Mouse (Mus musculus) hindbrain, postnatal 0 days (tissue): ENCODE results near the gene Ndrg3. TPM values are rescaled to one million over a fixed set of nuclear protein-coding genes. Genes with fewer than 3 reads are reported as not detected.
"Not testable (repeated sequence)": the region's sequence is repeated elsewhere in the genome, so short reads cannot be mapped to it uniquely, and the experiment has no call there.

ENCODE experiments used
- ATAC-seq: fragments of 200-750 bp; cut with Nextera tagmentation; 2 replicates; pipeline ENCODE4 v1.8.0; 2017; ENCODE audit warnings: mild to moderate bottlenecking, moderate TSS enrichment, moderate library complexity
- DNase-seq: peaks from one replicate; pipeline ENCODE4 v3.0.0-alpha.2; 2015; ENCODE audit warnings: low spot score
- H3K27ac ChIP-seq: fragments of 300-500 bp; sonication (generic); 2 replicates; pipeline ENCODE4 v1.5.1; 2014; ENCODE audit warnings: mild to moderate bottlenecking
- H3K27me3 ChIP-seq: fragments of 300-500 bp; sonication (generic); 2 replicates; pipeline ENCODE4 v1.6.1; 2014; ENCODE audit warnings: low read length, mixed read lengths; ENCODE audit not compliant: insufficient read depth
- H3K36me3 ChIP-seq: fragments of 300-500 bp; sonication (generic); 2 replicates; pipeline ENCODE4 v1.6.1; 2014; ENCODE audit warnings: low read length, mixed read lengths; ENCODE audit not compliant: insufficient read depth
- H3K4me1 ChIP-seq: fragments of 300-500 bp; sonication (generic); 2 replicates; pipeline ENCODE4 v1.6.1; 2014; ENCODE audit warnings: antibody characterized with exemption, low read length, mixed read lengths; ENCODE audit not compliant: insufficient read depth
- H3K4me2 ChIP-seq: fragments of 300-500 bp; sonication (generic); 2 replicates; pipeline ENCODE4 v1.6.1; 2014; ENCODE audit warnings: low read depth, mild to moderate bottlenecking, low read length, moderate library complexity, mixed read lengths
- H3K4me3 ChIP-seq: fragments of 300-500 bp; sonication (generic); 2 replicates; pipeline ENCODE4 v1.5.1; 2014; ENCODE audit warnings: low read length
- H3K9ac ChIP-seq: fragments of 300-500 bp; sonication (generic); replicated peaks from 2 replicates; pipeline ENCODE4 v1.6.1; 2014; ENCODE audit warnings: mild to moderate bottlenecking, low read length, moderate library complexity, mixed read lengths
- H3K9me3 ChIP-seq: fragments of 300-500 bp; sonication (generic); 2 replicates; pipeline ENCODE4 v1.6.1; 2016; ENCODE audit warnings: low read length, mixed read lengths
- CTCF ChIP-seq: IDR thresholded peaks from 2 replicates; pipeline ENCODE4 v1.5.1; 2016; ENCODE audit warnings: antibody characterized with exemption, control low read depth, low read depth
- WGBS: fragments of 180-500 bp; shearing (Covaris S2); extraction: QIAGEN DNeasy Blood & Tissue Kit; methylation state at CpG from one replicate; pipeline ENCODE4 v1.1.7; 2014; 5-methylcytosine and 5-hydroxymethylcytosine counted together
- polyA plus RNA-seq: library from polyadenylated mRNA; unstranded; fragments of >200 nt; fragmentation: Nextera tagmentation; extraction: Ambion mirVana; gene quantifications from 2 replicates; pipeline ENCODE4 v1.2.1, GENCODE M21; 2015
- total RNA-seq: library from RNA; depleted of rRNA; stranded (reverse); fragments of >200 nt; gene quantifications from 2 replicates; pipeline ENCODE4 v1.2.3, GENCODE M21; 2014

The Ndrg3 gene
- total and polyA plus RNA-seq, 2 experiments from 2014 or later = 167 to 183 TPM

DNA sequence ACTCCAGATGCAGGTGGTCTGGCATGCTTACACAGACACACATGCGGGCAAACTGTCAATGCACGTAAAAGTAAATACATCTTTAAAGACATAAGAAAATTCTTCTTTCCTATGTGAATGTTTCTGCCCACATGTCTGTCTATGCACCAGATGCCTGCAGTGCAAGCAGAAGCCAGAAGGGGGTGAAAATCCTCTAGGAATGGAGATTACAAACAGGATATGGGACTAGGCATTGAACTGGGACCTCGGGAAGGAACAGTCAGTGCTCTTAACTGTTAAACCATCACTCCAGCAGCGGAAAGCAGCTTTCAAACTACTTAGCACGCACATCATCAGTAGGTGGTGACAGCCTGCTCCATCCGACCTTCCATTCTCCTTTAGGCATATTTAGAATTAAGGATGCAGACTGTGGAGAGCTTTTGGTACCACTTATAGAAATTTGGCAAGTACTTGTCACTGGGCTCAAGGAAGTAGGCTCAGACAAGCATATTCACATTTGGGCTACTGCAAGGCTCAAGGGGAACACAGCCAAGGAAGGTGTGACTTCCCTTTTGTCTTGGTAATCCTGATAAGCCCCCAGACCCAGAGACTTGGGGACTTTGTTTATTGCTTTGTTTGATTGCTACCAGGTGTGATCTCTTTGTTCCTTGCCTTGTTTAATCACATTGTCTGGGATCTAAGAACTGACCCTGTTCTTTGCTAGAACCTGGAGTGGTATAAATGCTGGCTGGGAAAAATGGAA lies 86.7 kb downstream of the Ndrg3 start:
- no peak overlapping the region for H3K4me3 ChIP-seq
- DNase-seq (peak; percentile 64), ATAC-seq (no peak)
- no peak overlapping the region for H3K4me2 ChIP-seq
- no peaks in the 10 kb centered on the region for H3K4me1 ChIP-seq
- H3K9ac ChIP-seq = no peak overlapping the region
- no peaks in the 10 kb centered on the region for H3K9me3 ChIP-seq
- TF ChIP-seq CTCF = peak; percentile 82
- 34% methylated on average over 6 of the region's 6 CpGs for WGBS
- H3K27ac ChIP-seq = no peak overlapping the region
- H3K36me3 ChIP-seq = no peaks in the 10 kb centered on the region
- no peaks in the 10 kb centered on the region for H3K27me3 ChIP-seq

- WGBS = 46% methylated on average over 2 of the region's 2 CpGs
- H3K4me3 ChIP-seq = no peak overlapping the region
- no peaks in the 10 kb centered on the region for H3K4me1 ChIP-seq
- TF ChIP-seq CTCF = peak; percentile 57
- no peak overlapping the region for H3K27ac ChIP-seq
- H3K9ac ChIP-seq = no peak overlapping the region
- H3K27me3 ChIP-seq = no peaks in the 10 kb centered on the region
- H3K36me3 ChIP-seq = no peaks in the 10 kb centered on the region
- no peak overlapping the region for H3K4me2 ChIP-seq
- no peak for ATAC-seq
- no peak for DNase-seq
- no peaks in the 10 kb centered on the region for H3K9me3 ChIP-seq
Measured at GRCm38 (mm10) chr2:156903367-156903766, 88.5 kb downstream of the Ndrg3 start.

DNA sequence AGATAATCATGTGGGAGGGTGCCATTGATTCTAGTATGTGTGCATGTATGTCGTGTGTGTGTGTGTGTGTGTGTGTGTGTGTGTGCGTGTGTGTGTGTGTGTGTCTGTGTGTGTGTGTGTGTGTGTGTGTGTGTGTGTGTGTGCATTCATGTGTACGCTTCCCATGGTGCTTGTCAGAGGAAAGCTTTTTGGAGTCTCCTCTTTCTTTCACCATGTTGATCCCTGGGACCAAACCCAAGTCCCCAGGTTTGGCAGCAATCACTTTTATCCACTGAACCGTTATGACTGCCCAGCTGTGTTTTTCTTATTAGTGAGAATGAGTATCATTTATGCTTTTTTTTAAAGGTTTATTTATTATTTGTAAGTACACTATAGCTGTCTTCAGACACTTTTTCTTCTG lies 89.4 kb downstream of the Ndrg3 start:
- not testable (repeated sequence) for ATAC-seq, H3K4me2 ChIP-seq, H3K9me3 ChIP-seq, H3K27me3 ChIP-seq, DNase-seq, H3K9ac ChIP-seq, H3K27ac ChIP-seq, H3K4me3 ChIP-seq, H3K36me3 ChIP-seq, H3K4me1 ChIP-seq
- WGBS = 59% methylated on average over 4 of the region's 4 CpGs

DNA sequence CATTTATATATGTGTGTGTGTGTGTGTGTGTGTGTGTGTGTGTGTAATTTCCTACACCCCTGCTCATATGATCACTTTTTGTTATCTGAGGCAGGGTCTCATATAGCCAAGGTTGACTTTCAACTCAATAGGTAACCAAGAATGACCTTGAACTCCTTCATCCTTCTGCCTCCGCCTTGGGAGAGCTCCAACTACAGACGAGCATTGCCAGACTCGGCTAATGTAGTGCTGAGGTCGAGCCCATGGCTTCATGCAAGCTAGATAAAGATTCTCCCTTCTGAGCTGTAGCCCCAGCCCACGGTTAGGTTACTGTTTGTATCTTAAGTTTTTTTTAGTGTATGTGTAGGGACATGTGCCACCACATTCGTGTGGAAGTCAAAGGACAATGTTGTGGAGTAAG lies 90.0 kb downstream of the Ndrg3 start:
- no peaks in the 10 kb centered on the region for H3K4me1 ChIP-seq
- no peak overlapping the region for H3K9ac ChIP-seq
- no peak overlapping the region for H3K27ac ChIP-seq
- H3K4me2 ChIP-seq = no peak overlapping the region
- H3K36me3 ChIP-seq = no peaks in the 10 kb centered on the region
- WGBS = 68% methylated on average over 6 of the region's 6 CpGs
- H3K4me3 ChIP-seq = no peak overlapping the region
- no peaks in the 10 kb centered on the region for H3K9me3 ChIP-seq
- no peaks in the 10 kb centered on the region for H3K27me3 ChIP-seq
- no peak for ATAC-seq
- no peak for TF ChIP-seq CTCF
- DNase-seq = no peak

GRCm38 (mm10) chr2:156901344-156901743 lies 90.5 kb downstream of the Ndrg3 start:
- Histone ChIP-seq H3K27ac (no peak overlapping the region), H3K9ac (no peak overlapping the region), H3K27me3 (no peaks in the 10 kb centered on the region), H3K4me2 (no peak overlapping the region), H3K4me1 (no peaks in the 10 kb centered on the region), H3K4me3 (no peak overlapping the region), H3K36me3 (no peaks in the 10 kb centered on the region), H3K9me3 (no peaks in the 10 kb centered on the region)
- TF ChIP-seq CTCF = no peak
- 64% methylated on average over 2 of the region's 2 CpGs for WGBS
- no peak for DNase-seq
- ATAC-seq = no peak

DNA sequence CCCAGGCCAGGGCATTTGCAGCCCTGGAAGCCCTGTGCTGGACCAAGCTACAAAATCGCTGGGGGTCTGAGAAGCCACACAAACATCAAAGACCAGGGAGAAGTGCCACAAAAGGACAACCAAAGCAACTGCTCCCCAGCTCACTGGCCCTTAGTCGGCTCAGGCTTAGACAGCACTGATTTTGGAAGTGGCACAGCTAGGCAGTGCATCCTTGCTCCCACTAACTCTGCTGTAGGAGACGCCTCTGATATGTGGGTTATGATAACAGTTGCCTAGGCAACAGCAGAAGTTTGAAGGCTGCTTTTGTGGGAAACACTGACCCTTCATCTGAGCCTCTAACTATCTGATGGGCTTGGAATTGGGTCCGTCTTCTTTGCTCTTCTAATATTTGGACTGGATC lies 92.7 kb downstream of the Ndrg3 start:
- H3K4me1 ChIP-seq = no peaks in the 10 kb centered on the region
- 68% methylated on average over 4 of the region's 4 CpGs for WGBS
- DNase-seq (no peak), ATAC-seq (no peak)
- no peak overlapping the region for H3K4me3 ChIP-seq
- H3K27ac ChIP-seq = no peak overlapping the region
- no peaks in the 10 kb centered on the region for H3K9me3 ChIP-seq
- TF ChIP-seq CTCF = no peak
- H3K4me2 ChIP-seq = no peak overlapping the region
- H3K36me3 ChIP-seq = no peaks in the 10 kb centered on the region
- no peak overlapping the region for H3K9ac ChIP-seq
- no peaks in the 10 kb centered on the region for H3K27me3 ChIP-seq

- no peaks in the 10 kb centered on the region for H3K9me3 ChIP-seq
- no peak overlapping the region for H3K27ac ChIP-seq
- TF ChIP-seq CTCF = no peak
Measured at GRCm38 (mm10) chr2:156898374-156898773, 93.5 kb downstream of the Ndrg3 start.

More at GRCm38 (mm10) chr2:156898374-156898773, 93.5 kb downstream of the Ndrg3 start:
- Histone ChIP-seq H3K27me3 (no peaks in the 10 kb centered on the region), H3K4me1 (no peaks in the 10 kb centered on the region), H3K36me3 (no peaks in the 10 kb centered on the region), H3K9ac (no peak overlapping the region), H3K4me3 (no peak overlapping the region), H3K4me2 (no peak overlapping the region)
- WGBS = 59% methylated on average over 4 of the region's 4 CpGs
- no peak for DNase-seq
- ATAC-seq = no peak
